Mouse (Mus musculus) neural tube, embryonic 13.5 days (tissue): Measurements from ENCODE around the gene Milr1. TPM values are rescaled to one million over a fixed set of nuclear protein-coding genes. Genes with fewer than 3 reads are reported as not detected.
"Not testable (repeated sequence)": the region's sequence is repeated elsewhere in the genome, so short reads cannot be mapped to it uniquely, and the experiment has no call there.

Source experiments
- ATAC-seq: fragments of 200-750 bp; cut with Nextera tagmentation; 2 replicates; pipeline ENCODE4 v1.8.0; 2017; ENCODE audit warnings: low read depth, mild to moderate bottlenecking, moderate TSS enrichment, moderate library complexity
- H3K27ac ChIP-seq: fragments of 300-500 bp; sonication (generic); replicated peaks from 2 replicates; pipeline ENCODE4 v1.5.1; 2015; ENCODE audit warnings: moderate library complexity, mild to moderate bottlenecking, inconsistent platforms
- H3K27me3 ChIP-seq: fragments of 300-500 bp; sonication (generic); 2 replicates; pipeline ENCODE4 v1.6.1; 2015; ENCODE audit warnings: mild to moderate bottlenecking, inconsistent platforms
- H3K36me3 ChIP-seq: fragments of 300-500 bp; sonication (generic); 2 replicates; pipeline ENCODE4 v1.6.1; 2015; ENCODE audit warnings: mild to moderate bottlenecking, inconsistent platforms
- H3K4me1 ChIP-seq: fragments of 300-500 bp; sonication (generic); replicated peaks from 2 replicates; pipeline ENCODE4 v1.6.1; 2015; ENCODE audit warnings: inconsistent platforms
- H3K4me2 ChIP-seq: fragments of 300-500 bp; sonication (generic); 2 replicates; pipeline ENCODE4 v1.6.1; 2015; ENCODE audit warnings: inconsistent platforms, mild to moderate bottlenecking, moderate library complexity
- H3K4me3 ChIP-seq: fragments of 300-500 bp; sonication (generic); 2 replicates; pipeline ENCODE4 v1.5.1; 2015; ENCODE audit warnings: mild to moderate bottlenecking, inconsistent platforms
- H3K9ac ChIP-seq: fragments of 300-500 bp; sonication (generic); 2 replicates; pipeline ENCODE4 v1.6.1; 2015; ENCODE audit warnings: moderate library complexity, mild to moderate bottlenecking, inconsistent platforms
- H3K9me3 ChIP-seq: fragments of 300-500 bp; sonication (generic); 2 replicates; pipeline ENCODE4 v1.6.1; 2016; ENCODE audit warnings: inconsistent platforms
- WGBS: fragments of 180-500 bp; shearing (Covaris S2); methylation state at CpG from one replicate; pipeline ENCODE4 v1.1.7; 2015; 5-methylcytosine and 5-hydroxymethylcytosine counted together
- polyA plus RNA-seq: library from polyadenylated mRNA; unstranded; fragments of >200 nt; fragmentation: Nextera tagmentation; extraction: Ambion mirVana; gene quantifications from 2 replicates; pipeline ENCODE4 v1.2.1, GENCODE M21; 2015

The Milr1 gene
- polyA plus RNA-seq, 1 experiment from 2014 or later, result 1.3 TPM

GRCm38 (mm10) chr11:106740724-106741123 lies 10.3 kb upstream of the Milr1 start:
- not testable (repeated sequence) for H3K27ac ChIP-seq, H3K27me3 ChIP-seq, H3K4me3 ChIP-seq, H3K9ac ChIP-seq, H3K9me3 ChIP-seq, ATAC-seq, H3K36me3 ChIP-seq, H3K4me2 ChIP-seq
- H3K4me1 ChIP-seq, result peaks cover 17% of the 10 kb centered on the region
- WGBS, result 84% methylated on average over 8 of the region's 8 CpGs

- Histone ChIP-seq H3K36me3 (no peaks in the 10 kb centered on the region), H3K27ac (no peak overlapping the region), H3K4me3 (no peak overlapping the region), H3K27me3 (peaks cover 7% of the 10 kb centered on the region), H3K4me2 (no peak overlapping the region), H3K9me3 (no peaks in the 10 kb centered on the region), H3K4me1 (peaks cover 17% of the 10 kb centered on the region), H3K9ac (no peak overlapping the region)
- no peak for ATAC-seq
- WGBS, result 32% methylated on average over 6 of the region's 6 CpGs
These were observed 9.8 kb upstream of the Milr1 start for GRCm38 (mm10) chr11:106741232-106741631.

- Histone ChIP-seq H3K27me3 (peaks cover 7% of the 10 kb centered on the region), H3K4me1 (peaks cover 12% of the 10 kb centered on the region), H3K9me3 (no peaks in the 10 kb centered on the region), H3K36me3 (no peaks in the 10 kb centered on the region), H3K4me2 (no peak overlapping the region), H3K4me3 (no peak overlapping the region), H3K9ac (no peak overlapping the region), H3K27ac (no peak overlapping the region)
- 91% methylated on average over 3 of the region's 3 CpGs for WGBS
- ATAC-seq, result no peak
These were observed 9.2 kb upstream of the Milr1 start for GRCm38 (mm10) chr11:106741826-106742225.

- Histone ChIP-seq H3K27me3 (peaks cover 7% of the 10 kb centered on the region), H3K4me2 (no peak overlapping the region), H3K27ac (no peak overlapping the region), H3K4me3 (no peak overlapping the region), H3K9ac (no peak overlapping the region), H3K36me3 (no peaks in the 10 kb centered on the region), H3K4me1 (peaks cover 6% of the 10 kb centered on the region), H3K9me3 (no peaks in the 10 kb centered on the region)
- no peak for ATAC-seq
- 48% methylated on average over 6 of the region's 6 CpGs for WGBS
These were observed 8.6 kb upstream of the Milr1 start for GRCm38 (mm10) chr11:106742388-106742841.

- 93% methylated on average over 5 of the region's 5 CpGs for WGBS
- no peak for ATAC-seq
- no peaks in the 10 kb centered on the region for H3K36me3 ChIP-seq
These were observed 6.1 kb upstream of the Milr1 start for GRCm38 (mm10) chr11:106744949-106745348.

GRCm38 (mm10) chr11:106749557-106750120 lies 1.4 kb upstream of the Milr1 start:
- not testable (repeated sequence) for ATAC-seq, H3K36me3 ChIP-seq, H3K9ac ChIP-seq, H3K27ac ChIP-seq, H3K27me3 ChIP-seq, H3K9me3 ChIP-seq, H3K4me3 ChIP-seq, H3K4me2 ChIP-seq, H3K4me1 ChIP-seq
- WGBS, result 95% methylated on average over 7 of the region's 7 CpGs

More at GRCm38 (mm10) chr11:106744949-106745348, 6.1 kb upstream of the Milr1 start:
- Histone ChIP-seq H3K27ac (no peak overlapping the region), H3K27me3 (peaks cover 4% of the 10 kb centered on the region; the same call in 1 of the 2 replicates), H3K9ac (no peak overlapping the region), H3K9me3 (no peaks in the 10 kb centered on the region), H3K4me1 (peaks cover 4% of the 10 kb centered on the region), H3K4me2 (no peak overlapping the region), H3K4me3 (no peak overlapping the region)

- H3K27ac ChIP-seq, result no peak within 1 kb of the TSS
- no peaks in the 10 kb centered on the region for H3K9me3 ChIP-seq
- H3K4me3 ChIP-seq, result no peak within 1 kb of the TSS
- no peak within 1 kb of the TSS for H3K4me2 ChIP-seq
- ATAC-seq, result no peak
- 88% methylated on average over 13 of the region's 13 CpGs for WGBS
- no peak within 1 kb of the TSS for H3K9ac ChIP-seq
- no peaks in the 10 kb centered on the region for H3K36me3 ChIP-seq
- no peaks in the 10 kb centered on the region for H3K4me1 ChIP-seq
- H3K27me3 ChIP-seq, result no peaks in the 10 kb centered on the region
These were observed 790 bp upstream of the Milr1 start, which contains the start of gene Pecam1 for GRCm38 (mm10) chr11:106750121-106750751. Pecam1 (minus strand) TSS chr11:106750628.

GRCm38 (mm10) chr11:106752103-106752502 lies 1.1 kb downstream of the Milr1 start:
- Histone ChIP-seq H3K9ac (no peak overlapping the region), H3K27me3 (no peaks in the 10 kb centered on the region), H3K9me3 (no peaks in the 10 kb centered on the region), H3K4me2 (no peak overlapping the region), H3K36me3 (no peaks in the 10 kb centered on the region), H3K4me1 (no peaks in the 10 kb centered on the region), H3K27ac (no peak overlapping the region), H3K4me3 (no peak overlapping the region)
- 89% methylated on average over 7 of the region's 7 CpGs for WGBS
- ATAC-seq, result no peak

- H3K9ac ChIP-seq, result no peak overlapping the region
- no peak overlapping the region for H3K27ac ChIP-seq
- ATAC-seq, result no peak
- WGBS, result 90% methylated on average over 6 of the region's 6 CpGs
- no peak overlapping the region for H3K4me2 ChIP-seq
- no peak overlapping the region for H3K4me3 ChIP-seq
- H3K9me3 ChIP-seq, result no peaks in the 10 kb centered on the region
- no peaks in the 10 kb centered on the region for H3K27me3 ChIP-seq
- H3K4me1 ChIP-seq, result no peaks in the 10 kb centered on the region
- no peaks in the 10 kb centered on the region for H3K36me3 ChIP-seq
These were observed 2.3 kb downstream of the Milr1 start for GRCm38 (mm10) chr11:106753314-106753713.

GRCm38 (mm10) chr11:106755583-106755982 lies 4.6 kb downstream of the Milr1 start:
- no peak overlapping the region for H3K9ac ChIP-seq
- no peak overlapping the region for H3K4me3 ChIP-seq
- H3K9me3 ChIP-seq, result no peaks in the 10 kb centered on the region
- no peaks in the 10 kb centered on the region for H3K27me3 ChIP-seq
- no peak overlapping the region for H3K27ac ChIP-seq
- WGBS, result 84% methylated on average over 5 of the region's 5 CpGs
- H3K4me1 ChIP-seq, result no peaks in the 10 kb centered on the region
- no peak for ATAC-seq
- H3K4me2 ChIP-seq, result no peak overlapping the region
- no peaks in the 10 kb centered on the region for H3K36me3 ChIP-seq

- 93% methylated on average over 3 of the region's 3 CpGs for WGBS
- H3K27me3 ChIP-seq, result no peaks in the 10 kb centered on the region
- ATAC-seq, result no peak
These were observed 8.0 kb downstream of the Milr1 start for GRCm38 (mm10) chr11:106759028-106759427.

GRCm38 (mm10) chr11:106760511-106760910 lies 9.5 kb downstream of the Milr1 start:
- Histone ChIP-seq H3K27ac (no peak overlapping the region), H3K27me3 (no peaks in the 10 kb centered on the region), H3K36me3 (no peaks in the 10 kb centered on the region), H3K9me3 (no peaks in the 10 kb centered on the region), H3K4me1 (peaks cover 13% of the 10 kb centered on the region; the same call in 1 of the 2 replicates), H3K4me3 (no peak overlapping the region), H3K4me2 (no peak overlapping the region), H3K9ac (no peak overlapping the region)
- ATAC-seq, result no peak
- WGBS, result 90% methylated on average over 5 of the region's 5 CpGs

More at GRCm38 (mm10) chr11:106759028-106759427, 8.0 kb downstream of the Milr1 start:
- H3K9me3 ChIP-seq, result no peaks in the 10 kb centered on the region
- H3K4me2 ChIP-seq, result no peak overlapping the region
- H3K4me1 ChIP-seq, result peaks cover 13% of the 10 kb centered on the region; the same call in 1 of the 2 replicates
- H3K36me3 ChIP-seq, result no peaks in the 10 kb centered on the region
- H3K4me3 ChIP-seq, result no peak overlapping the region
- H3K9ac ChIP-seq, result no peak overlapping the region
- no peak overlapping the region for H3K27ac ChIP-seq
